Mouse (Mus musculus) heart, adult 2 months (tissue): Measurements from ENCODE around the gene Aldh1l1. TPM values are rescaled to one million over a fixed set of nuclear protein-coding genes. Genes with fewer than 3 reads are reported as not detected.
"Not testable (repeated sequence)": the region's sequence is repeated elsewhere in the genome, so short reads cannot be mapped to it uniquely, and the experiment has no call there.

Source experiments
- DNase-seq, 2 experiments: peaks; one replicate each; pipeline ENCODE4 v3.0.0; 2021
- H3K27ac ChIP-seq: fragments of 200-600 bp; 2 replicates; pipeline ENCODE4 v1.8.1; 2022
- H3K27me3 ChIP-seq: fragments of 200-500 bp; 2 replicates; pipeline ENCODE4 v1.6.1; 2012; ENCODE audit warnings: mild to moderate bottlenecking, low read length, inconsistent platforms, mixed read lengths; ENCODE audit not compliant: control insufficient read depth, insufficient read depth
- H3K36me3 ChIP-seq: fragments of 200-500 bp; 2 replicates; pipeline ENCODE4 v1.6.1; 2012; ENCODE audit warnings: low read length, inconsistent platforms; ENCODE audit not compliant: control insufficient read depth, insufficient read depth
- H3K4me1 ChIP-seq: fragments of 200-500 bp; 2 replicates; pipeline ENCODE4 v1.6.1; 2011; ENCODE audit warnings: low read length; ENCODE audit not compliant: control insufficient read depth, insufficient read depth
- H3K4me3 ChIP-seq: fragments of 200-600 bp; 2 replicates; pipeline ENCODE4 v1.8.1; 2022
- H3K79me2 ChIP-seq: fragments of 200-500 bp; replicated peaks from 2 replicates; pipeline ENCODE4 v1.6.1; 2012; ENCODE audit warnings: mild to moderate bottlenecking, inconsistent platforms, low read length, moderate library complexity, mixed read lengths; ENCODE audit not compliant: control insufficient read depth, insufficient read depth
- H3K9ac ChIP-seq: fragments of 200-500 bp; 2 replicates; pipeline ENCODE4 v1.6.1; 2012; ENCODE audit warnings: low read depth, mild to moderate bottlenecking, control low read depth, inconsistent platforms, low read length, mixed read lengths
- CTCF ChIP-seq: fragments of 200-600 bp; IDR thresholded peaks from 2 replicates; pipeline ENCODE4 v1.8.1; 2022; ENCODE audit warnings: antibody characterized with exemption, mild to moderate bottlenecking, moderate library complexity
- EP300 ChIP-seq: fragments of 200-500 bp; IDR thresholded peaks from 2 replicates; pipeline ENCODE4 v1.6.1; 2011; ENCODE audit warnings: low read depth, low read length, control low read depth; ENCODE audit not compliant: insufficient read depth
- POLR2A ChIP-seq: fragments of 200-500 bp; IDR thresholded peaks from 2 replicates; pipeline ENCODE4 v1.6.1; 2011; ENCODE audit warnings: mild to moderate bottlenecking, low read depth, low read length, control low read depth; ENCODE audit not compliant: insufficient read depth
- WGBS: fragments of 180-500 bp; shearing (Covaris S2); methylation state at CpG from one replicate; pipeline ENCODE4 v1.1.7; 2018; 5-methylcytosine and 5-hydroxymethylcytosine counted together
- intact Hi-C: fragments of 180-260 bp; cut with DNase I; formaldehyde crosslinking; loops from one replicate; pipeline ENCODE4 v1.15.1; 2025
- polyA plus RNA-seq: library from polyadenylated mRNA; depleted of rRNA; stranded (reverse); fragments of >200 nt; gene quantifications from 2 replicates; pipeline ENCODE4 v1.2.3, GENCODE M21; 2012
- total RNA-seq, 2 experiments: library from RNA; stranded (reverse); gene quantifications; 2 replicates each; pipeline ENCODE4 v1.2.3; 2021

Gene Aldh1l1
- total and polyA plus RNA-seq, 3 experiments: 2.5 to 3.7 (median 3.2) TPM

GRCm38 (mm10) chr6:90624733-90625132, 138.5 kb downstream of the Aldh1l1 start:
- no peaks in the 10 kb centered on the region for H3K27me3 ChIP-seq
- intact Hi-C loops: loop anchor here (10.0 kb wide), 1 partner anchor 190 kb away; no protein-coding TSS in a partner anchor
- DNase-seq: peak; percentile 59 to 64
- peaks cover 8% of the 10 kb centered on the region for H3K4me1 ChIP-seq
- peak overlapping the region; percentile 32 for H3K27ac ChIP-seq
- no peaks in the 10 kb centered on the region for H3K36me3 ChIP-seq
- TF ChIP-seq EP300 (no peak), CTCF (no peak), POLR2A (no peak)
- H3K79me2 ChIP-seq: no peaks in the 10 kb centered on the region
- H3K9ac ChIP-seq: no peak overlapping the region
- WGBS: 41% methylated on average over 11 of the region's 11 CpGs
- no peak overlapping the region for H3K4me3 ChIP-seq

GRCm38 (mm10) chr6:90625207-90625994, 139.2 kb downstream of the Aldh1l1 start:
- 84% methylated on average over 7 of the region's 7 CpGs for WGBS
- Histone ChIP-seq H3K27ac (peak overlapping the region; percentile 32), H3K79me2 (no peaks in the 10 kb centered on the region), H3K36me3 (no peaks in the 10 kb centered on the region), H3K27me3 (no peaks in the 10 kb centered on the region), H3K9ac (no peak overlapping the region), H3K4me1 (peaks cover 8% of the 10 kb centered on the region), H3K4me3 (no peak overlapping the region)
- intact Hi-C loops: loop anchor here (10.0 kb wide), 1 partner anchor 189 kb away; no protein-coding TSS in a partner anchor
- no peak for TF ChIP-seq POLR2A
- TF ChIP-seq EP300: no peak
- peak; percentile 40; the same call in 1 of the 2 replicates for TF ChIP-seq CTCF
- no peak for DNase-seq

GRCm38 (mm10) chr6:90627556-90627955, 141.3 kb downstream of the Aldh1l1 start:
- Histone ChIP-seq H3K27ac (no peak overlapping the region), H3K36me3 (no peaks in the 10 kb centered on the region), H3K27me3 (no peaks in the 10 kb centered on the region), H3K4me1 (peaks cover 8% of the 10 kb centered on the region), H3K79me2 (no peaks in the 10 kb centered on the region), H3K9ac (no peak overlapping the region), H3K4me3 (no peak overlapping the region)
- WGBS: 87% methylated on average over 4 of the region's 4 CpGs
- TF ChIP-seq EP300 (no peak), CTCF (no peak), POLR2A (no peak)
- intact Hi-C loops: loop anchor here (10.0 kb wide), 1 partner anchor 187 kb away; no protein-coding TSS in a partner anchor
- no peak for DNase-seq

GRCm38 (mm10) chr6:90629506-90629905, 143.3 kb downstream of the Aldh1l1 start:
- Histone ChIP-seq H3K27me3 (no peaks in the 10 kb centered on the region), H3K9ac (no peak overlapping the region), H3K36me3 (no peaks in the 10 kb centered on the region), H3K79me2 (no peaks in the 10 kb centered on the region), H3K4me3 (no peak overlapping the region), H3K27ac (no peak overlapping the region), H3K4me1 (peaks cover 5% of the 10 kb centered on the region)
- DNase-seq: no peak
- TF ChIP-seq EP300 (no peak), CTCF (no peak), POLR2A (no peak)
- WGBS: 88% methylated on average over 6 of the region's 6 CpGs
- intact Hi-C loops: loop anchor here (10.0 kb wide), 1 partner anchor 185 kb away; no protein-coding TSS in a partner anchor

GRCm38 (mm10) chr6:90630427-90630826, 144.2 kb downstream of the Aldh1l1 start:
- H3K4me1 ChIP-seq: no peaks in the 10 kb centered on the region

GRCm38 (mm10) chr6:90632526-90632925, 146.3 kb downstream of the Aldh1l1 start:
- H3K27me3 ChIP-seq, H3K36me3 ChIP-seq, H3K4me1 ChIP-seq, H3K9ac ChIP-seq, H3K79me2 ChIP-seq, H3K27ac ChIP-seq, H3K4me3 ChIP-seq, DNase-seq, intact Hi-C loops: not testable (repeated sequence)
- peak; percentile 47 for TF ChIP-seq CTCF
- WGBS: 94% methylated on average over 3 of the region's 3 CpGs

More at GRCm38 (mm10) chr6:90630427-90630826, 144.2 kb downstream of the Aldh1l1 start:
- H3K27ac ChIP-seq: no peak overlapping the region
- H3K79me2 ChIP-seq: no peaks in the 10 kb centered on the region
- intact Hi-C loops: no loop called here
- no peak overlapping the region for H3K9ac ChIP-seq
- no peak for TF ChIP-seq EP300
- TF ChIP-seq CTCF: no peak
- no peak for TF ChIP-seq POLR2A
- no peak for DNase-seq
- H3K36me3 ChIP-seq: no peaks in the 10 kb centered on the region
- H3K27me3 ChIP-seq: no peaks in the 10 kb centered on the region
- no peak overlapping the region for H3K4me3 ChIP-seq
- WGBS: 93% methylated on average over 7 of the region's 7 CpGs
